Mouse (Mus musculus) c-Kit-positive CD71-negative TER-119-negative erythroid progenitor cells, embryonic 14.5 days (primary cell): ENCODE results near the gene Rnf41.

Source experiments
- DNase-seq: peaks from one replicate; pipeline ENCODE4 v3.0.0-alpha.2; 2013; ENCODE audit warnings: low read depth

Gene Rnf41

DNA sequence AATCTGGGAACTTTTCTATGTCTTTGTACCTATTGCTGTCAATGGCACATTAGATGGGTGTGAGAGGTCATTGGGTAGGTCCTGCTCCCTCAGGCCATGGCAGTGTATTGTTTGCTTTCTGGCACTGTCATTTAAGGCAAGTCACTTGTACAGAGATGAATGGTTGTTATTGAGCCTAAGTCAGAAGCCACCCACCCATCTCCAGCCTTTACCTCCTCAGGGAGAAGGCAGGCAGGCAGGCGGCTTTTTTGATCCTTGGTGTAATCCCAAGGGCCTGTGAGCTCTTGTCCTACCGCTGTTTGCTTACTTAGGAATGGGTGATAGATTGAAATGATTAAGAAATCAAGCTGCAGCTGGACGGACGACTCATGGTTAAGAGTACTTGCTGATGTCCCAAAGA, 18.0 kb downstream of the Rnf41 start:
- no peak for DNase-seq

DNA sequence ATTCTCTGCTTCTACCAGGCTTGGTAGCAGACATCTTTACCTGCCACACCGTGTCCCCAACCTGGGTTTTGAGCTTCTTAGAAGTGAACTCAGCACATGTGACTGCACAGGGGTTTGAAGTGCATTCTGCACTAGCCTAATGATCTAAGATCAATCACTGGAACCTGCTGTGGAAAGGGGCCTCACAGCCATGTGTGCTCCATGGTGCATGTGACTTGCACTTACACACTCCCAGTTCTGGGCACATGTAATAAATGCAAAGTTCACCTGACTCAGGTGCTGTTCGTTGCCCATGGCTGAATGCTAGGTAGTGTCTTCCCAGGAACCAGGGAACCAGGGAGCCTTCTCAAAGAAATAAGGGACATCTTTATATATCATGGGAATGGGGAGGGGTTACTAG, 22.0 kb downstream of the Rnf41 start:
- no peak for DNase-seq

DNA sequence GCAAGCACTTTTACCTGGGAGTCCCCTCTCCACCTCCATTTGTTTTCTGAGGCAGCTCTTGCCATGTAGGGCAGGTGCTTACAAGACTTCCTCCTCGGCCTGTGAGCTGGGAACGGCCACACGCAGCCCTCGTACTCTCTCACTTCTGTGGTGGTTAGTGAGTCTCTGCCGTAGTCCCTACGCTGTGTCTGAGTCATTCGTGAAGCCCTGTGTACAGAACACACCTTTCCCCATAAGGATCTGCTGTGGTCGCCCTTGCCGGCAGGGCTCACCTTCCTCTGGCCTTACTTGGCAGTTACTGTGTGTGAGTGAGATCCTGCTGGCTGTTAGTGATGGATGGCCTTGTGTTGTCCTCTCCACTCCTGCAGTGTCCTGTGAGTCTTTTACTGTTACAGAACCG, 23.2 kb downstream of the Rnf41 start:
- DNase-seq, result no peak

DNA sequence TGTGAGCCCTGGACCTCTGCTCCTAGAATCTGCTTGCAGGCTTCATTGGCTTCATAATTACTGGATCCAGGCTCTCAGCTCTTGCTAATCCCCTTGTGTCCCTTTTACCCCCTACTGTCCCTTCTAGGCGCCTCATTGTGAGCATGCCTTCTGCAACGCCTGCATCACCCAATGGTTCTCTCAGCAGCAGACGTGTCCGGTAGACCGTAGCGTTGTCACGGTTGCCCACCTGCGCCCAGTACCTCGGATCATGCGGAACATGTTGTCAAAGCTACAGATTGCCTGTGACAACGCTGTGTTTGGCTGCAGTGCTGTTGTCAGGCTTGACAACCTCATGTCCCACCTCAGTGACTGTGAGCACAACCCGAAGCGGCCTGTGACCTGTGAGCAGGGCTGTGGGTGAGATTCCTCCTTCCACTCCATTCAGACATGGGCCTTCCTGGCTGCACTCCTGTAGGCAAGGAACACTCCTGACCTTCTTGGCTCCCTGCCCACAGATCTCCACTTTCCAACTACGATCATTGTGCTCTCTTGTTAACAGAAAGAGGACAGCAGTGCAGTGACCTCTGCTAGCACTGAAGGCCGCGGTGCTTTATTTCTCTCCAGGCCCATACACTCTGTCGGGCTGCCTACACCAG, 23.8 kb downstream of the Rnf41 start:
- DNase-seq, result no peak

DNA sequence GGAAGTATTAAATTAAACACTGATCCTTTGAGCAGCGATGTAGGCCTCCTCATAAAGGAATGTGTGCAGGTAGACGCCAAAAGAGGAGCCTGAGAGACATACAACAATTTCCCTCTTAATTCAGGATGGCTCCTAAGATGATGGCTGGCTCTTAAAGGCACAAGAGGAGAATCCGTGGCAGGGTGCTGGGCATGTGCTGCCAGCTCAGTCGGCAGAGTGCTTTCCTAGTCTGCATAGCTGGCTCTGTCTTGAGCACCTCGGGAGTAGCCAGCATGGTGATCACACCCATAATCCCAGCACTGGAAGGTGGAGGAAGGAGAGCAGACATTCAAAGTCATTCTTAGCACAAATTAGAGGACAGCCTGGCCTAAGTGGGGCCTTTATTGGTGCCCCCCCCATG, 24.4 kb downstream of the Rnf41 start:
- DNase-seq, result no peak

DNA sequence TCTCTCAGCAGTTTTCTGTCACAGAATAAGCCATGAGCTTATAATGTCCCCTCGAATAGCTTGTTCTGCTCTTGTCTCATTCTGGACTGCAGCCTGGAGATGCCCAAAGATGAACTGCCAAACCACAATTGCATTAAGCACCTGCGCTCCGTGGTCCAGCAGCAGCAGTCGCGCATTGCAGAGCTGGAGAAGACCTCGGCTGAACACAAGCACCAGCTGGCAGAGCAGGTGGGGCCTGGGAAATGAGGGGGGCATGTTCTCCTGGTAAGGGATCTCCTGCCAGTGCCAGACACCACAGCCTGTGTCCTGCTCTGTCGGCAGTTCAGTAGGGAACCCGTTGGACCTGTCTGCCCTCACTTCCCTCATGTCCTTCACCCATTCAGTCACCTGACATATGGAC, 24.9 kb downstream of the Rnf41 start:
- no peak for DNase-seq

DNA sequence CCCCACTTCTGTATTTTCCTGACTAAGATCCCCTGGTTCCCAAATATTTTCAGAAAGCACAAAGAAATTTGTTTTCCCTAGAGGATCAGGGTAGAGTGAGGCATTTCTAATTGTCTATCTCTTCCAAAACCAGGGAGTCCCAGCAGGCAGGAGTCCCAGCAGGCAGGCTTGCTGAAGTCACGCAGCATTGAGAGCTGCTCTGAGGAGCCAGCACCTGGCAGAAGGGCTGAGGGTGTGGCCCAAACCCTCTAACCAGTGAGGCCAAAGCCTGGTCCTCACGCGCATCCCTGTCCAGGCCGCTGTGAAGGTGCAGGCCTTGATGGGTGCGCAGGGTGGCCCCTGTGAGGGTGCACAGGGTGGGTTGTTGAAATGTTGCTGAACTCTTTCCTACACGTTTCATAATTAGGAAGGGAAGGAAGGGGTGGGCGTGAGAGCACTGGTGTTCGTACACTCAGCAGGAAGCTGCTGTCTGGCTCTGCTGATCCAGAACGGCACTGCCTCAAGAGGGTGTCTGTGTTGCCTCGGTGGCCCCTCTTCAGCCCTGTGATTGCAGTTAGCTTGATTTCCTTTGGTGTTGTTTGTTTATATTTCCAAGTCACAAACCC, 27.3 kb downstream of the Rnf41 start:
- no peak for DNase-seq

DNA sequence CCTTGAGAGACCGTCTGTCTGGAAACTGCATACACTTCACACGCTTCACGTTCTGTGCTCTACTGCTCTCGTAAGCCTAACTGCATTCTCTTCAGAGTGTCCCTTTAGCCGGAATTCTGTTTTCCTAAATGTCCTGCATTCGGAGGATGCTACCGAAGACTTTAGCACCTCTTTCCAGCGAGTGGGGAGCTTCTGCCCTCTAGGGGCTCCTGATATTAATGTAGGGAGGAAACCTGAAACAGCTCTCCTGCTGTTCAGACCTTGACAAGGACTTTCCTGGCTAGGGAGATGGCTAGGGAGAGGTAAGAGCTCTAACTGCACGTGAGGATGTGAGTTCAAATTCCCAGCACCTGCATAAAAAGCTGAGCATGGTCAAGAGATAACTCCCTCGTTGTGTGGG, 28.9 kb downstream of the Rnf41 start:
- DNase-seq, result no peak

DNA sequence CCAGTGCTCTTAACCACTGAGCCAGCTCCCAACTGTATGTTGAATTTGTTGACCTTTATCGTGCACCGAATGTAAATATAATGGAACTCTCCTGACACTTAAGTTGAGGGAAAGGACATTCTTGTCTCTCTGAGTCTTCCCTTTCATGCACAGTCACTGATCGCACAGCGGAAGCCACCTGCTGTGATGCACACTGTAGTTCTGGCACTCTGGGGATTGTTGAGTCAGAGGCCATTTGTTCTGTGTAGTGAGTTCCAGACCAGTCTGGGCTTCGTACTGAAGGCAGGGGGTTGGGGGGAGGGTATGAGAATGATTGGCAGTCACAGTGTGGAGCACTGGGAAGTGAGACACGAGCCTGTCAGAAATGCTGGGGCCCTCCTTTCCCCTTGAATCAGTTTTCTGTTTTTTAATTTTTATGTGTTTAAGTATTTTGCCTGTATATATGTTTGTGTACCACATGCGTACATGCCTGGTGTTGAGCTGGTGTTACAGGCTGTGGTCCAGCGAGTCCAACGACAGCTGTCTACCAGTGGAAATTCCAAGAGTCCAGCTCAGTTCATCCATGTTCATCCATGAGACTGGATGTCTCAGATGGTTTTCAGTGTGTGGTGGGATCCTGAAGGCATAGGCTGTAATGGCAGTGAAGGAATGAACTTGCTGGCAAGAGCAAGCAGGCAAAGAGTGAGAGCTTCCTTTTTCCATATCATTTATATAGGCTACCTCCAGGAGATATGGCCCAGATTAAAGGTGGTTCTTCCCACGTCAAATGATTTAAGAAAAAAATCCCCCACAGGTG, 30.1 kb downstream of the Rnf41 start:
- DNase-seq, result no peak

DNA sequence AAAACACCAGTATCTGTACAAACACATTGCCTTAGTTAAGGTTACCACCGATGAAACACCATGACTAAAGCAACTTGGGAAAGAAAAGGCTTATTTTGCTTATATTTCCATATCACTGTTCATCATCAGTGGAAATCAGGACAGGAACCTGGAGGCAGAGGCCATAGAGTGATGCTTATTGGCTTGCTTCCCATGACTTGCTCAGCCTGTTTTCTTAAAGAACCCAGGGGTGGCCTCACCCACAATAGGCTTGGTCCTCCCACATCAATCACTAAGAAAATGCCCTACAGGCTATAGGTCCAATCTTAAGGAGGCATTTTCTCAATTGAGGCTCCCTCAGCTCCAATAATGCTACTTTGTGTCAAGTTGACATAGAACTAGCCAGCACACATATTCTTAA, 31.3 kb downstream of the Rnf41 start:
- DNase-seq, result no peak

DNA sequence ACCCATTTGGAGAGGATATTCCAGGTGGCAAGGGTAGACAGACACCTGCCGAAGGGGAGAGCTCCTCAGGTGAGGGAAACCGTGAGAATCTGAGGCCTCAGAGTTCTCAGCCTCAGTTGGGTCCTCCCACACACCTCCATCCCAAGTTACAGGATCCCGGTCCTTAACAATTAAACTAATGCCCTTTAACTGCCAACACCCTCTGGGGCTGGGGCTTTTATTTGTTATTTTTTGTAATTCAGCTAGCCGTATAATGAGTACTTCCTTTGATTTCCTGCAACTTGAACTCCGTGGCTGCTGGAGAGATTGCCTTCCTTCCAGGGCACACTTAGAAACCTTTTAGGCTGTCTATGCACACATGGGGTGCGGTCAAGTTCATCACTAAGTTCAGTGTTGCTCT, 32.9 kb downstream of the Rnf41 start:
- DNase-seq, result no peak

DNA sequence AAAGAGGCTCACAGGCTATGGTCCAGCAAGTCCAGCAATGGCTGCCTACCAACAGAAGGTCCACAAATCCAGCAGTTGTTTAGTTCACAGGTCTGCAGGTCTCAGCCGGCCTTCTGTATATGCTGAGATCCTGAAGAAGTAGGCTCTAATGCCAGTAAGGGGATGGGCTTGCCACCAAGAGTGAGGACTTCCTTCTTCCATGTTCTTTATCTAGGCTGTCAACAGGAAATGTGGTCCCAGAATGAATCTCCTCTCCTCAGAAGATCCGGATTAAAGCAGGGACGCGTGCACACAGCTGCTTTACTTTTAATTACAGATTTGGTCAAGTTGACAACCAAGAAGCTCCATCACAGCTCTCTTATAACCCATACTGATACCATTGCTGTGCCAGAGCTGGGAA, 34.0 kb downstream of the Rnf41 start:
- DNase-seq, result no peak

DNA sequence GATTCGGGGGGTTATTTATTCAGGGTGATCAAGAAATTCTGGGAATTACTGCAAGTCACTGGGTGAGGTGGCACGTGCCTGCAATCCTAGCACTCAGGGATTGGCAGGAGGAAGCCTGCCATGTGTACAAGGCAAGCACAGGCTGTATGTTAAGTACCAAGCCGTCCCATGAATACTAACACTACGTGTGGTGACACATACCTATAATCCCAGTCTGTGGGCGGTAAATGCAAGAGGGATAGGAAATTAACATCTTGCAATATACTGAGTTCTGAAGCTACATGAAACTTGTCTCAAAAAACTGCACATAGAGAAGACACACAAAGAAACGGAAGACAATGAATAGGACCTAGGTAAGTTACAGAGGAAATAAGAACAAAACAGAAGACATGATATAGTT, 39.6 kb downstream of the Rnf41 start:
- DNase-seq, result no peak

DNA sequence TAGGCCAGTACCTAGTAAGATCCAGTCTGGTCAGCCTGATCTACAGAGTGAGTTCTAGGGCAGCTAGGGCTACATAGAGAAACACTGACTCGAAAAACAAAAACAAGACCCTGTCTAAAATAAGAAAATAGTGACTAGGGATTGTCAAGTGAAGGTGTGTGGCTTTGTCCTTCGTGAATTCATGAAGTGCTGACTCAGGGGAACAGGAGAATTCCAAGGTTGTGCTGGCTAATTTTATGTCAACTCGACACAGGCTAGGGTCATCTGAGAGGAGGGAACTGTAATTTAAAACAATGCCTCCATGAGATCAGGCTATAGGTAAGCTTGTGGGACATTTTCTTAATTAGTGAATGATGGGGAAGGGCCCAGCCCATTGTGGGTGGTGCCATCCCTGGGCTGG, 43.0 kb downstream of the Rnf41 start:
- no peak for DNase-seq

DNA sequence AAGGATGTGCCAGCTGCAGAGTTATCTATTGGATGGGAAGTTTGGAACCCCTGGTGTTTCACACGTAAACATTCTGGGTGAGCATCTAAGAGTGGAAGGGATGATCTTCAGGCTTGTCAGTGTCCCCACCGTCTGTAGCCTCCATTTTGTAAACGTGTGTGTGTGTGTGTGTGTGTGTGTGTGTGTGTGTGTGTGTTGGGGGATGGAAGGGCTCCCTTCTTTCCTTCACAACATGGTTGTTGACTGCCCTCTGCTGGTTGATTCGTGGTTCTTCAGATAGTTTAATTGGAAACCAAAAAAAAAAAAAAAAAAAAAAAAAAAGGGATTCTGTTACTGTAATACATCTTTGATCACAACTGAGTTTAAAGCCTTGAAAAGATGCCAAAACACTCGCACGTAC, 43.8 kb downstream of the Rnf41 start:
- peak; percentile 73 for DNase-seq

DNA sequence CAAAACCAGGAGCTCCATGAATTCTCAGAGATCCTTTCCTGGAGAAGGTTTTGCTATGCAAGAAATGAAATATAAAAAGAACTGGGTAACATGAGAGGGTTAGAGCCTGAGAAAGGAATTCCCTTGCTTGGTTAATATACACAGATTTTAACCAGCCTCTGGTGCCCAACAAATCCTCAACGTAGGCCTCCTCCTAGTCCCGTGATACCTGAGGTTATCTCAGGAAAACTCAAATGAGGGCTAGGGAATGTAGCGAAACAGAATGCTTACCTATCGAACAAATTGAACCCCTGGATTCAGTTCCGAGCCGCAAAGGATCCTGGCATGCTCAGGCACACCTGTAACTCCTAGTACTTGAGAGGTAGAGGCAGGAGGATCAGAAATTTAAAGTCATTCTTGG, 46.2 kb downstream of the Rnf41 start:
- no peak for DNase-seq

DNA sequence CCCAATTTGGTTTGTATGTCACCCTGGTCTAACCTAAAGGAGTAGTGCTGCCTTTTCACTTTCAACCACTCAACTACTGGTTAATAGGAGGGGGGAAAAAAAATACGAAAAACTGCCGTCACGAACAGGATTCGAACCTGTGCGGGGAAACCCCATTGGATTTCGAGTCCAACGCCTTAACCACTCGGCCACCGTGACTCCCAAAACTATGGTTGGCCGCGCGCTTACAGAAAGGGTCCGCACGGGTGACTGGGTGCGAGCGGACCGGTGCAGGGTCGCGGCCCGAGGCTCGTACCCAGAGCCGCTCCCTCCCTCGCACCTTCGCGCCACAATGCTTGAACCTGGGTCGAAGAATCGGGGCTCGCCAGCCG, 46.9 kb downstream of the Rnf41 start:
- DNase-seq, result peak; percentile 84

DNA sequence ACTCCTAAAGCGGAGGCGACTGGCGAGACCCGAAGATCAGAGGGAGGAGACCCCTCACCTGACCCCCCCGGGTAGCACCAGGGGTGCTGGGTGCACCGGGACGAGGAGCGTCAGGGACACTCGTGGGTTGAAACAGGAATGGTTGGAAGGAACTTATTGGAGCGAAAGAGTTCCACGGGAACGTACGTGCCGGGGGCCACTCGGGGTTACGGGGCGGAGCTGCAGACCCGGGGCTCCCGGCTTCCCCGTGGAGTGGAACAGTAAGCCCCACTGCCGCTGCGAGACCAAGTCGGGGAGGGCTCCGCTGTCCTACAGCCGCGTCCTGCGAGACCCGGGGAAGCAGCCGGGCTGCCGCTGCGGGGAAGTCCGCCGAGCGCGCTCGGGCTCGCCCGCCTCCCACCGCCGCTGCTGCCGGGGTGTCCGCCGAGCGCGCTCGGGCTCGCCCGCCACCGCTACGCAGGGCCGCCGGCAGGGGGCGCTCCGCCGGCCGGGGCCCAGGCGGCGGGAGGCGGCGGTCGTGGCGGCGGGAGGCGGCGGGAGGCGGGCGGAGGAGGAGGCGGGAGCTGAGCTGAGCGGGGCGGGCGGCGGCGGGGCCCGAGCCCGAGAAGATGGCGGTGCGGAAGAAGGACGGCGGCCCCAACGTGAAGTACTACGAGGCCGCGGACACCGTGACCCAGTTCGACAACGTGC, 47.4 kb downstream of the Rnf41 start, which contains the start of gene Smarcc2:
Gene Smarcc2 (plus strand): TSS at position 530 of the 690 bp plus-strand sequence.
- DNase-seq, result no peak

DNA sequence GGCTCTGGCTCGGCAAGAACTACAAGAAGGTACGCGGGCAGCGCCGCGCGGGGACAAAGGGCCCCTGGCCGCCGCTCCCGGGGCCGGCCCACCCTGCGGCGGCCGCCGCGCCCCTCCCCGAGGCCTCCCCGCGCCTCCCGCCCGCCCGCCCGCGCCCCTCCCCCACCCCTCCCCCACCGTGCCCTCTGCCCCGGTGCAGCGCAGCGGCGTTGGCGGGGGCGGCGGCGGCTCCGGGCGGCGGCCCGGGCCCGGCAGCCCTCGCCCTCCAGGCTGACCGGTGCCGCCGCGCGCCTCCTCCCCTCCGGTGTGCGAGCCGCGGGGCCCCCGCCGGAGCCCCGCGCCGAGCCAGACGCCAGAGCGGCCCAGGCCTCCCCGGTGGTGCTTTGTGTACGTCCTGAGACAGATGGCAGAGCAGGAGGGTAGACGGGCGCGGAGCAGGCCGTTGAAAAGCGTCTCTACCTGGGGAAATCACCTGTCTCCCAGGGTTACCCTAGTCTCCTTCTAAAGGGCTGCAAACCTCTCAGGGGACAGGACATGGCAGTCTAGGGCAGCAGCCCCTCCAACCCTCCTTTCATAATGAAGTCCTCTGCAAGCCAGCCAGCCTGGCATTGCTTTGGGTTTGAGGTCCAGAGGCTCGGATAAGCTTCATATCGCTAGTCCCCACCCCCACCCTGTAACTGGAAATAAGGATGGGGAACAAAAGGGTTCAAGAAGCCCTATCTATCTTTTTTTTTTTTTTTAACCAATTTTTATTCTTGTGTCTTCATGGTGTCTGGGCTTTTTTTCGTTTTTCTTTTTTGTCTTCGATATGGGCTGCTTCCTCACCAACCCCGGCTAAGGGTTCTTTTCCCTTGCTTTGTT, 48.2 kb downstream of the Rnf41 start:
- DNase-seq, result no peak

DNA sequence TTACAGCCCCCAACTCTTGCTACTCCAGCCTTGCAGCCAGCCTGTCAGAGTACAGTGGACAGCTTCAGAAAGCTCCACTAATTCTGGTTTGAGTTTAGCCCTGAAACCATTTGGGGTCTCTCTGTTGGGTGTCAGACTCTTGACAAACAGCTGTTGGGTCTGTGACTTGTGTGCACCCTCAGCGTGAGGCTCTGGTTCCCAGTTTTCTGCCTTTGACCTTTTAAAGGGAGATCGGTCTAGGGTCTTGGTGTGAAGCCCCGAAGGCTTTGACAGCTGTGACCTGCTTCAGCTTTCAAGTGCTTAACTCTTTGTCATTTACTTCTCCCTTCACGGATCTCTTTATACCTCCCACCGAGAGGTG, 48.8 kb downstream of the Rnf41 start:
- no peak for DNase-seq

DNA sequence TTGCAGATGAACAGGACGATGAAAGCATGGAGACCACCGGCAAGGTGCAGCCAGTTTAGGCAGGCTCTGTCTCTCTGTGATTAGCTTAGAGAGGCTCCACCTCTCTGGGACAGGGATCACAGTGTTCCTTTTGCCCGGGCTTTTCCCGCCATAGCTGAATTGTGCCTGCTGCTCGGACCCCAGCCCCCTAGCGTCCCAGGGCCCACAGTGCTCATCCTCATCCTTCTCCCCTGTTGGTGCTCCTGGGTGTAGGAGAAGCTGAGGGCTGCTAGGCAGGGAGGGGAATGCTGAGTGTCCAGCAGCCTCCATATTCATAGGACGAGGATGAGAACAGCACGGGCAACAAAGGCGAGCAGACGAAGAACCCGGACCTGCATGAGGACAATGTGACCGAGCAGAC, 62.9 kb downstream of the Rnf41 start:
- no peak for DNase-seq

DNA sequence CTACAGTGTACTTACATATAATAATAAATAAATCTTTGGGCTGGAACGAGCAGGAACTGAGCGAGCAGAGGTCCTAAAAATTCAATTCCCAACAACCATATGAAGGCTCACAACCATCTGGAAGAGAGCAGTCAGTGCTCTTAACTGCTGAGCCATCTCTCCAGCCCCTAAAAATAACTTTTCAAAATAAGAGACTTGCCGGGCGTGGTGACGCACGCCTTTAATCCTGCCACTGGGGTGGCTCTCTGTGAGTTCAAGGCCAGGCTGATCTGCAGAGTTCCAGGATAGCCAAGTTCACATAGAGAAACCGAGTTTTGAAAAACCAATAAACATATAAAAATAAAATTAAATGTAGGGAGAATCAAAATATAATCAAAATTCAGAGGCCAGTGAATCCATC, 74.9 kb downstream of the Rnf41 start:
- DNase-seq, result no peak
